Mouse (Mus musculus) G1E (cell line): ENCODE measurements around the gene Ccdc38.

Experiments
- CTCF ChIP-seq: IDR thresholded peaks from 2 replicates; pipeline ENCODE4 v1.5.1; 2012; ENCODE audit warnings: low read depth, low read length, inconsistent platforms, mixed read lengths
- TAL1 ChIP-seq: conservative IDR thresholded peaks from 2 replicates; pipeline ENCODE4 v1.6.1; 2012; ENCODE audit warnings: low read depth, low read length, inconsistent platforms, mixed read lengths

- TF ChIP-seq CTCF, result no peak
- no peak for TF ChIP-seq TAL1
Observed at GRCm38 (mm10) chr10:93632086-93632485, 91.7 kb downstream of the Ccdc38 start.
